Mouse (Mus musculus) hindbrain, postnatal 0 days (tissue): ENCODE measurements at regions not wholly inside any gene's neighbourhood (a gene's known extent, or its start where the extent isn't known, plus 50 kb on each side); places are given as distances from the start of the nearest gene placed in this dataset.
"Not testable (repeated sequence)": the region's sequence is repeated elsewhere in the genome, so short reads cannot be mapped to it uniquely, and the experiment has no call there.

ENCODE experiments used
- ATAC-seq: fragments of 200-750 bp; cut with Nextera tagmentation; 2 replicates; pipeline ENCODE4 v1.8.0; 2017; ENCODE audit warnings: mild to moderate bottlenecking, moderate TSS enrichment, moderate library complexity
- DNase-seq: peaks from one replicate; pipeline ENCODE4 v3.0.0-alpha.2; 2015; ENCODE audit warnings: low spot score
- H3K27ac ChIP-seq: fragments of 300-500 bp; sonication (generic); 2 replicates; pipeline ENCODE4 v1.5.1; 2014; ENCODE audit warnings: mild to moderate bottlenecking
- H3K27me3 ChIP-seq: fragments of 300-500 bp; sonication (generic); 2 replicates; pipeline ENCODE4 v1.6.1; 2014; ENCODE audit warnings: low read length, mixed read lengths; ENCODE audit not compliant: insufficient read depth
- H3K36me3 ChIP-seq: fragments of 300-500 bp; sonication (generic); 2 replicates; pipeline ENCODE4 v1.6.1; 2014; ENCODE audit warnings: low read length, mixed read lengths; ENCODE audit not compliant: insufficient read depth
- H3K4me1 ChIP-seq: fragments of 300-500 bp; sonication (generic); 2 replicates; pipeline ENCODE4 v1.6.1; 2014; ENCODE audit warnings: antibody characterized with exemption, low read length, mixed read lengths; ENCODE audit not compliant: insufficient read depth
- H3K4me2 ChIP-seq: fragments of 300-500 bp; sonication (generic); 2 replicates; pipeline ENCODE4 v1.6.1; 2014; ENCODE audit warnings: low read depth, mild to moderate bottlenecking, low read length, moderate library complexity, mixed read lengths
- H3K4me3 ChIP-seq: fragments of 300-500 bp; sonication (generic); 2 replicates; pipeline ENCODE4 v1.5.1; 2014; ENCODE audit warnings: low read length
- H3K9ac ChIP-seq: fragments of 300-500 bp; sonication (generic); replicated peaks from 2 replicates; pipeline ENCODE4 v1.6.1; 2014; ENCODE audit warnings: mild to moderate bottlenecking, low read length, moderate library complexity, mixed read lengths
- H3K9me3 ChIP-seq: fragments of 300-500 bp; sonication (generic); 2 replicates; pipeline ENCODE4 v1.6.1; 2016; ENCODE audit warnings: low read length, mixed read lengths
- CTCF ChIP-seq: IDR thresholded peaks from 2 replicates; pipeline ENCODE4 v1.5.1; 2016; ENCODE audit warnings: antibody characterized with exemption, control low read depth, low read depth
- WGBS: fragments of 180-500 bp; shearing (Covaris S2); extraction: QIAGEN DNeasy Blood & Tissue Kit; methylation state at CpG from one replicate; pipeline ENCODE4 v1.1.7; 2014; 5-methylcytosine and 5-hydroxymethylcytosine counted together

DNA sequence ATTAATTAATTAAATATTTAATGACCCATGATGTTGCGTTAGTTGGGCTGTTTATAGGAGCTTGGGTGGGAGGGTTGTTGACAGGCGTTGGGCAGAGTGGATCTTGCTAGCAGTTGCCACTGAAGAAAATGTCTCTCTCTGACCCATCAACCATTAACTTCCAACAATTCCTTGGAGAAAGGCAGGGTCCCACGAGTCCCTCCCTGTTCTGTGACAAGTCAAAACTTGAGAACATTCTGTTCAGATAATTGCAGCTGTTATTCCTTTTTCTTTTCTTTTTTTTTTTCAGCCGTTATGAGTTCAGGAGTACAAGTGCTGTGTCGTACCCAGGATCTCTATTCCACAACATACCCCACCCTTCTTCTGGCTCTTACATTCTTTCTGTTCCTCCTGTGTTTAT, 59.8 kb upstream of the Tnfrsf21 start:
- H3K9me3 ChIP-seq = no peaks in the 10 kb centered on the region
- no peaks in the 10 kb centered on the region for H3K4me1 ChIP-seq
- H3K9ac ChIP-seq = no peak overlapping the region
- WGBS = 69% methylated on average over 5 of the region's 5 CpGs
- H3K27me3 ChIP-seq = no peaks in the 10 kb centered on the region
- H3K4me3 ChIP-seq = no peak overlapping the region
- ATAC-seq = no peak
- no peak for DNase-seq
- TF ChIP-seq CTCF = no peak
- no peak overlapping the region for H3K4me2 ChIP-seq
- no peak overlapping the region for H3K27ac ChIP-seq
- no peaks in the 10 kb centered on the region for H3K36me3 ChIP-seq

DNA sequence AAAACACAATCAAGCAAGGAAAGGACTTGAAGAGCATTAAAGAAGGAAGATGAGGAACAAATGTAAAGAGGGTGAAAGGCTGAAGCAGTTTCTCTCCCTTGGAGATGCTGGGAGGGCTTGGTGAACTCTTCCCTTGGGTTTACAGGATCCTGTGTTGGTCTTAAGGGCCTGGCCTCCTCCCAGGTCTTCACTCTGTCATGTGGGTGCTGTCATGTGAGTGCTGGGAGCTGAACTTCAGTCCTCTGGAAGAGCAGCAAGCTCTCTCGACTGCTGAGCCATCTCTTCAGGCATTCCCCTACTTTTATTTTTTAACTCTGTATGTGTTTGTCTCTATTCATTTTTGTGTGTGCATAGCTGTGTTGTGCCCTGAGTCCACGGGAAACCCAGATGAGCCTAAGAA, 61.6 kb upstream of the Tnfrsf21 start:
- Histone ChIP-seq H3K9ac (no peak overlapping the region), H3K36me3 (no peaks in the 10 kb centered on the region), H3K4me3 (no peak overlapping the region), H3K9me3 (no peaks in the 10 kb centered on the region), H3K4me2 (no peak overlapping the region), H3K27me3 (no peaks in the 10 kb centered on the region), H3K4me1 (no peaks in the 10 kb centered on the region), H3K27ac (no peak overlapping the region)
- ATAC-seq = no peak
- no peak for TF ChIP-seq CTCF
- no peak for DNase-seq
- 64% methylated on average over 2 of the region's 2 CpGs for WGBS

- DNase-seq = no peak
- H3K9ac ChIP-seq = no peak overlapping the region
- H3K4me2 ChIP-seq = no peak overlapping the region
- no peak for TF ChIP-seq CTCF
- no peak overlapping the region for H3K4me3 ChIP-seq
- no peaks in the 10 kb centered on the region for H3K9me3 ChIP-seq
- no peak overlapping the region for H3K27ac ChIP-seq
- no peaks in the 10 kb centered on the region for H3K36me3 ChIP-seq
- H3K27me3 ChIP-seq = no peaks in the 10 kb centered on the region
- 84% methylated on average over 2 of the region's 2 CpGs for WGBS
- H3K4me1 ChIP-seq = no peaks in the 10 kb centered on the region
- no peak for ATAC-seq
Measured at GRCm38 (mm10) chr17:42944453-42944852, 68.0 kb upstream of the Cd2ap start.

- Histone ChIP-seq H3K27ac (no peak overlapping the region), H3K9ac (no peak overlapping the region), H3K4me3 (no peak overlapping the region), H3K9me3 (no peaks in the 10 kb centered on the region), H3K27me3 (no peaks in the 10 kb centered on the region), H3K36me3 (no peaks in the 10 kb centered on the region), H3K4me1 (no peaks in the 10 kb centered on the region), H3K4me2 (peak overlapping the region; percentile 36)
- ATAC-seq (peak; percentile 84), DNase-seq (peak; percentile 90)
- WGBS = 10% methylated on average over 9 of the region's 9 CpGs
- TF ChIP-seq CTCF = peak; percentile 94
Measured at GRCm38 (mm10) chr17:42943272-42943696, 66.8 kb upstream of the Cd2ap start.

GRCm38 (mm10) chr17:42939476-42939875, 63.0 kb upstream of the Cd2ap start:
- H3K4me2 ChIP-seq = no peak overlapping the region
- no peaks in the 10 kb centered on the region for H3K9me3 ChIP-seq
- DNase-seq (no peak), ATAC-seq (no peak)
- no peaks in the 10 kb centered on the region for H3K27me3 ChIP-seq
- no peak for TF ChIP-seq CTCF
- 81% methylated on average over 7 of the region's 7 CpGs for WGBS
- no peak overlapping the region for H3K27ac ChIP-seq
- no peak overlapping the region for H3K4me3 ChIP-seq
- H3K36me3 ChIP-seq = no peaks in the 10 kb centered on the region
- H3K4me1 ChIP-seq = no peaks in the 10 kb centered on the region
- H3K9ac ChIP-seq = no peak overlapping the region

GRCm38 (mm10) chr17:42938579-42938978, 62.1 kb upstream of the Cd2ap start:
- H3K27me3 ChIP-seq = no peaks in the 10 kb centered on the region
- no peak overlapping the region for H3K9ac ChIP-seq
- H3K4me3 ChIP-seq = no peak overlapping the region
- DNase-seq (no peak), ATAC-seq (no peak)
- WGBS = 76% methylated on average over 1 of the region's 1 CpGs
- H3K36me3 ChIP-seq = no peaks in the 10 kb centered on the region
- H3K9me3 ChIP-seq = no peaks in the 10 kb centered on the region
- no peak overlapping the region for H3K4me2 ChIP-seq
- H3K4me1 ChIP-seq = no peaks in the 10 kb centered on the region
- TF ChIP-seq CTCF = no peak
- H3K27ac ChIP-seq = no peak overlapping the region

GRCm38 (mm10) chr17:42937480-42937879, 61.0 kb upstream of the Cd2ap start:
- not testable (repeated sequence) for H3K9me3 ChIP-seq, H3K36me3 ChIP-seq, H3K4me1 ChIP-seq, H3K9ac ChIP-seq, H3K27ac ChIP-seq, H3K4me3 ChIP-seq, ATAC-seq, H3K27me3 ChIP-seq, H3K4me2 ChIP-seq, DNase-seq
- 83% methylated on average over 3 of the region's 3 CpGs for WGBS
